Mouse (Mus musculus): ENCODE results near the gene B430305J03Rik.

DNA sequence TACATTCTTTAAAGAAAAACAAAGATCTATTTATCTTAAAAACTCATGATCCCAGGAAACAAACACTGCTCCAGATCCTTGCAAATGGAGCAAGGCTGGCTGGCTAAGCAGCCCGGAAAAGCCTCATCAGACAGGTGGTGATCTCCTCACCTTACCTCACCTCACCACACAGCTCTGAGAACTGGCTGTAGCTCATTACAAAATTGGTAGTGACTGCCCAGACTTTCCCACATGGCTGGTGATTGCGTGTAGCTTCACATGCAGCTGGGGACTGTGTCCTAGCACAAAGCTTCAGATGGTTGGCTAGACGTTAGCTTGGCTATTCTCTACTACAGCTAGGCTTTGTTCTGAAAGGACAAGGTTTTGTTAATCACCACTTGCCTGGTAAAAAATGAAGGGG is 28.5 kb downstream of the B430305J03Rik start:
- no peak for TF ChIP-seq POLR2A (IDR thresholded peaks at IDR 0.05; ENCODE audit: low read depth, low read length)
- TF ChIP-seq CTCF (IDR thresholded peaks at IDR 0.05; ENCODE audit: extremely low read depth, insufficient read length, insufficient replicate concordance, low read depth, low read length) = no peak
